Mouse (Mus musculus) intestine, embryonic 16.5 days (tissue): ENCODE results near the gene Cym. TPM values are rescaled to one million over a fixed set of nuclear protein-coding genes. Genes with fewer than 3 reads are reported as not detected.

Source experiments
- ATAC-seq: fragments of 200-750 bp; cut with Nextera tagmentation; 2 replicates; pipeline ENCODE4 v1.8.0; 2017; ENCODE audit warnings: moderate TSS enrichment, moderate library complexity
- H3K27ac ChIP-seq: fragments of 300-500 bp; sonication (generic); 2 replicates; pipeline ENCODE4 v1.5.1; 2014; ENCODE audit warnings: mild to moderate bottlenecking, low read length
- H3K27me3 ChIP-seq: fragments of 300-500 bp; sonication (generic); replicated peaks from 2 replicates; pipeline ENCODE4 v1.6.1; 2014; ENCODE audit warnings: low read length, control low read depth, mixed read lengths; ENCODE audit not compliant: control insufficient read depth, insufficient read depth
- H3K36me3 ChIP-seq: fragments of 300-500 bp; sonication (generic); 2 replicates; pipeline ENCODE4 v1.6.1; 2014; ENCODE audit warnings: low read length, control low read depth; ENCODE audit not compliant: control insufficient read depth, insufficient read depth
- H3K4me1 ChIP-seq: fragments of 300-500 bp; sonication (generic); 2 replicates; pipeline ENCODE4 v1.6.1; 2014; ENCODE audit warnings: low read length, control low read depth, mixed read lengths; ENCODE audit not compliant: control insufficient read depth, insufficient read depth
- H3K4me2 ChIP-seq: fragments of 300-500 bp; sonication (generic); 2 replicates; pipeline ENCODE4 v1.6.1; 2014; ENCODE audit warnings: low read depth, low read length, control low read depth
- H3K4me3 ChIP-seq: fragments of 300-500 bp; sonication (generic); 2 replicates; pipeline ENCODE4 v1.5.1; 2014; ENCODE audit warnings: mild to moderate bottlenecking, low read length
- H3K9ac ChIP-seq: fragments of 300-500 bp; sonication (generic); 2 replicates; pipeline ENCODE4 v1.6.1; 2014; ENCODE audit warnings: low read depth, low read length
- H3K9me3 ChIP-seq: fragments of 300-500 bp; sonication (generic); 2 replicates; pipeline ENCODE4 v1.6.1; 2016; ENCODE audit warnings: low read length, control low read depth; ENCODE audit not compliant: control insufficient read depth
- WGBS: fragments of 180-500 bp; shearing (Covaris S2); extraction: QIAGEN DNeasy Blood & Tissue Kit; methylation state at CpG from one replicate; pipeline ENCODE4 v1.1.7; 2014; 5-methylcytosine and 5-hydroxymethylcytosine counted together
- polyA plus RNA-seq: library from polyadenylated mRNA; unstranded; fragments of >200 nt; fragmentation: Nextera tagmentation; extraction: Ambion mirVana; gene quantifications from 2 replicates; pipeline ENCODE4 v1.2.1, GENCODE M21; 2015

The Cym gene
- polyA plus RNA-seq, 1 experiment from 2014 or later: 10.5 TPM

GRCm38 (mm10) chr3:107185597-107185996 lies 35.9 kb downstream of the Cym start:
- H3K27me3 ChIP-seq: no peaks in the 10 kb centered on the region
- no peak overlapping the region for H3K4me2 ChIP-seq
- no peak overlapping the region for H3K27ac ChIP-seq
- no peak for ATAC-seq
- no peaks in the 10 kb centered on the region for H3K36me3 ChIP-seq
- H3K4me1 ChIP-seq: no peaks in the 10 kb centered on the region; the same call in 1 of the 2 replicates
- no peaks in the 10 kb centered on the region for H3K9me3 ChIP-seq
- 74% methylated on average over 3 of the region's 3 CpGs for WGBS
- H3K4me3 ChIP-seq: no peak overlapping the region
- H3K9ac ChIP-seq: no peak overlapping the region

DNA sequence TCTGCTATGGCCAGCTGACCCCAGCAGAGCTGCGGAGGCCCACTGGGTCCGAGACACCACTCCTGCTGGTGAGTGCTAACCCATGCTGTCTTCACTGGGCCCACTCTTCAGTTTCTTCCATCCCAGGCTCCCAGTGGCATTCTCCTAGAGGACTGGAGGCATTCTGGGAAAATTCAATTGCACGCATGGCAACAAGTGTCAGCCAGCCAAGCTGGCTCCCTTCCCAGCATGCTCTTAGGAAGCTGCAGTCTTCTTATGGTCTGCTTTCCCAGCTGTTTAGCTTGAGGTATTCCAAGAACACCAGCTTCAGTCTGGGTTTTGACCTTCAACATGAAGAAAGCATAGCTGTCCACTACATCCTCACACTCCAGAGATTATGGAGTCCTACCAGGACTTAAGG lies 38.4 kb downstream of the Cym start:
- Histone ChIP-seq H3K27ac (no peak overlapping the region), H3K9me3 (no peaks in the 10 kb centered on the region), H3K27me3 (no peaks in the 10 kb centered on the region), H3K4me2 (no peak overlapping the region), H3K4me3 (no peak overlapping the region), H3K9ac (no peak overlapping the region), H3K36me3 (no peaks in the 10 kb centered on the region), H3K4me1 (no peaks in the 10 kb centered on the region; the same call in 1 of the 2 replicates)
- ATAC-seq: no peak
- 84% methylated on average over 3 of the region's 3 CpGs for WGBS

- no peaks in the 10 kb centered on the region; the same call in 1 of the 2 replicates for H3K4me1 ChIP-seq
- no peaks in the 10 kb centered on the region for H3K36me3 ChIP-seq
- no peak within 1 kb of the TSS for H3K4me3 ChIP-seq
- no peak within 1 kb of the TSS for H3K4me2 ChIP-seq
- no peak within 1 kb of the TSS for H3K9ac ChIP-seq
- no peak within 1 kb of the TSS for H3K27ac ChIP-seq
- ATAC-seq: no peak
- no peaks in the 10 kb centered on the region for H3K27me3 ChIP-seq
- 90% methylated on average over 1 of the region's 1 CpGs for WGBS
- no peaks in the 10 kb centered on the region for H3K9me3 ChIP-seq
Measured at GRCm38 (mm10) chr3:107182756-107183155, 38.8 kb downstream of the Cym start, which contains the start of gene Kcna10. Kcna10 (plus strand) TSS chr3:107183056.

GRCm38 (mm10) chr3:107180860-107181259 lies 40.7 kb downstream of the Cym start:
- H3K4me3 ChIP-seq: no peak overlapping the region
- H3K4me2 ChIP-seq: no peak overlapping the region
- H3K27ac ChIP-seq: no peak overlapping the region
- no peaks in the 10 kb centered on the region; the same call in 1 of the 2 replicates for H3K4me1 ChIP-seq
- no peak for ATAC-seq
- no peaks in the 10 kb centered on the region for H3K36me3 ChIP-seq
- 73% methylated on average over 2 of the region's 2 CpGs for WGBS
- no peaks in the 10 kb centered on the region for H3K27me3 ChIP-seq
- no peaks in the 10 kb centered on the region for H3K9me3 ChIP-seq
- H3K9ac ChIP-seq: no peak overlapping the region

GRCm38 (mm10) chr3:107176501-107176900 lies 45.0 kb downstream of the Cym start:
- Histone ChIP-seq H3K9me3 (no peaks in the 10 kb centered on the region), H3K4me3 (no peak overlapping the region), H3K4me1 (no peaks in the 10 kb centered on the region), H3K36me3 (no peaks in the 10 kb centered on the region), H3K27ac (no peak overlapping the region), H3K27me3 (no peaks in the 10 kb centered on the region), H3K4me2 (no peak overlapping the region), H3K9ac (no peak overlapping the region)
- no peak for ATAC-seq
- 55% methylated on average over 9 of the region's 9 CpGs for WGBS

DNA sequence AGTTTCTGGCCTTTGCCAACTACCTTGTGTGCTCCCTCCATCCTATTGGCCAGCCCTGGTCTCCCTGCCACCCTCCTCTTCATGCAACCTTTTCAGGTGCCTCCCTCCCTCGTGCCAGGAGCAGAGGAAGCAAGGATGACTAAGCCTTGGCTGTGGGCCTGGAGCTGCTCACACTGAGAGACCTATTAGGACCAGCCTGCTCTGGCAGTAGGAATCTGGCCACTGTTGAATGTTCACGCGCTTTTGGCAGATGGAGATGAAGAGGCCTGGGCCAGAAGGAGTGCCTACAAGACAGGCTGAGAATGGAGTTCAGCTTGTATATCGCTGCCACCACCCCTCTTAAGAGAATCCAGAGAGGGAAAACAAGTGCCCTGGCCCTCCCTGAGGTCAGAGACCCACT lies 46.0 kb downstream of the Cym start:
- no peak overlapping the region for H3K9ac ChIP-seq
- no peak for ATAC-seq
- no peak overlapping the region for H3K27ac ChIP-seq
- no peaks in the 10 kb centered on the region for H3K36me3 ChIP-seq
- no peaks in the 10 kb centered on the region for H3K27me3 ChIP-seq
- H3K4me3 ChIP-seq: no peak overlapping the region
- 54% methylated on average over 4 of the region's 4 CpGs for WGBS
- H3K4me2 ChIP-seq: no peak overlapping the region
- no peaks in the 10 kb centered on the region for H3K4me1 ChIP-seq
- no peaks in the 10 kb centered on the region for H3K9me3 ChIP-seq

- no peak overlapping the region for H3K4me2 ChIP-seq
- no peaks in the 10 kb centered on the region for H3K36me3 ChIP-seq
- H3K9ac ChIP-seq: no peak overlapping the region
- WGBS: 97% methylated on average over 1 of the region's 1 CpGs
- H3K4me1 ChIP-seq: no peaks in the 10 kb centered on the region
- no peaks in the 10 kb centered on the region for H3K27me3 ChIP-seq
- H3K9me3 ChIP-seq: no peaks in the 10 kb centered on the region
- H3K4me3 ChIP-seq: no peak overlapping the region
- ATAC-seq: no peak
- H3K27ac ChIP-seq: no peak overlapping the region
Measured at GRCm38 (mm10) chr3:107172556-107172955, 49.0 kb downstream of the Cym start.

DNA sequence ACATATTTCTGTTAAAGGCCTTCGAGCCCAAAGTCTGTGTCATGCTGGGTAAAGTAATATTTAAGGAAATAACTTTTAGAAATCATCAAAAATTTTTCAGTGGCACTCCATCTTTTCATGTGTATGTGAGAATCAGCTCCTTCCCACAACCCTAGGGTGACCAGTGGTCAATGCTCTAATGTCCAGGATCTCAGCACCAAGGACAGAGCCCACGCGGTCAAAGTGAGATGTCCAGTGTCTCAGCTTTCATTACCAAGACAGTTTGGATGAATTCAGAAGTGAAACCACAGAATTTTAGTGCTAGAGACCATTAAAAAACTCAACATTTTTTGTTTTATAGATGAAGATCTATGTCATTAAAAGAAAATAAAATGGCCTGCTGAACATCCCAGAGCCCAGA lies 49.6 kb downstream of the Cym start:
- WGBS: 69% methylated on average over 3 of the region's 3 CpGs
- no peaks in the 10 kb centered on the region for H3K36me3 ChIP-seq
- no peak for ATAC-seq
- no peak overlapping the region for H3K9ac ChIP-seq
- H3K4me2 ChIP-seq: no peak overlapping the region
- H3K27ac ChIP-seq: no peak overlapping the region
- no peaks in the 10 kb centered on the region for H3K4me1 ChIP-seq
- H3K27me3 ChIP-seq: no peaks in the 10 kb centered on the region
- no peak overlapping the region for H3K4me3 ChIP-seq
- H3K9me3 ChIP-seq: no peaks in the 10 kb centered on the region

DNA sequence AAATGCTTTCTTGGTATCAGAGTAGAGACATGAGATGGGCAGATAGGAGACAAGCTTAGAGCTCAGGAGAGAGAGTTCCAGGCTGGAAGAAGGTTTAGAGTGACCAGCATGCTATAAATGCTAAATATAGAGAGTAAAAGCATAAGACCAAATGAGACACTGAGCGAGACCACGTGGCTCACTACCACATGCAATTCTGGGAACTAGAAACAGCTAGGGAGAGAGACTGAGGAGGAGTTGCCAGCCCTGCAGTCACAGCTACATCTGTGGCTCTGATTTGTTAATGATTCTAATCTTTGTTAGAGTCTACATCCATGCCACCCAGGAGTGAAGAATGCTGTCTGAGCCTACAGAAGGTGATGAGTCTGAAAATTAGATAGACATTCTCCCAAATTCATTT lies 52.0 kb downstream of the Cym start:
- Histone ChIP-seq H3K9me3 (no peaks in the 10 kb centered on the region), H3K4me3 (no peak overlapping the region), H3K27ac (no peak overlapping the region), H3K27me3 (no peaks in the 10 kb centered on the region), H3K36me3 (no peaks in the 10 kb centered on the region), H3K9ac (no peak overlapping the region), H3K4me1 (no peaks in the 10 kb centered on the region), H3K4me2 (no peak overlapping the region)
- 71% methylated on average over 2 of the region's 2 CpGs for WGBS
- no peak for ATAC-seq

DNA sequence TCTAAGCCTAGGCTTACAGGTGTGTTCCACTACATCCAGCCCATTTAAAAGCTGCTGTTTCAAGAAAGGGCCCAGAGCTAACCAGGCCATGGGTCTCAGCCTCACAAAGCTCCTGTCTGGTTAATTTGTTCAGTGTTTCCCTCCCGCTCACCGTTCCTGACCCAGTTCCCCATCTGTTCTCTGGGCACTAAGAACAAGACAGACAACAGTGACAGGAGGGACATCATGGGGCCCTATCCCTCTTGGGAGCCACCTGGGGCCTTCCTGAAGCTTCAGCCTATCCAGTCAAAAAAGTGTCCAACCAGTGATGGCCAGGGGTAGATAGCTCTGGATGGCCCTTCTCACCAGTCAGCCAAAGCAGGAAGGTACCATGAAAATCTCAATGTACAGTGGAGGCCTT lies 58.8 kb downstream of the Cym start:
- H3K9ac ChIP-seq: no peak overlapping the region
- 81% methylated on average over 2 of the region's 2 CpGs for WGBS
- ATAC-seq: no peak
- H3K4me3 ChIP-seq: no peak overlapping the region
- H3K27me3 ChIP-seq: 0 out of 2 replicates have a peak, but pooled peaks cover 3% of the 10 kb centered on the region
- H3K36me3 ChIP-seq: no peaks in the 10 kb centered on the region
- no peak overlapping the region for H3K4me2 ChIP-seq
- H3K9me3 ChIP-seq: no peaks in the 10 kb centered on the region
- no peak overlapping the region for H3K27ac ChIP-seq
- H3K4me1 ChIP-seq: no peaks in the 10 kb centered on the region
